Mouse (Mus musculus): ENCODE measurements at regions not wholly inside any gene's neighbourhood (a gene's known extent, or its start where the extent isn't known, plus 50 kb on each side); places are given as distances from the start of the nearest gene placed in this dataset.

DNA sequence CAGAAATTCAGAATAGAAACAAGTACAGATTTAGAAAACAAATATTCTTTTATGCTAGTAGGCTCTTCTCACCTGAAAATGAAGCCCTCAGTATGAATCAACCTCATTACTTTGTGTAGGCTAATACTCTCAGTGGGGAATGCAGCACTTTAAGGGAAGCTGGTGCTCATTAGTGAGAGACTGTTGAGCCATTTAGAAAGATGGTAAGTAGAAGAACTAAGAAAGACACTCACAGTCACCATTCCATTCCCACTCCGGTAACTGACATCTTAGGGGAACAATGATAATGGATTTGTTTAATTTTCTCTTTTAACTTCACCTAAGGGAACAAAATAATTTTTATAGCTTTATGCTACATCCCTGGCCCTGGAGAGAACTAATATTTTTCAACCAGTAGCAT lies 648.0 kb upstream of the Nova1 start:
- TF ChIP-seq POLR2A (IDR thresholded peaks at IDR 0.05; ENCODE audit: extremely low read depth, insufficient read depth, low read length) = no peak
- no peak for TF ChIP-seq CTCF (IDR thresholded peaks at IDR 0.05; ENCODE audit: extremely low read depth, insufficient read depth, low read length)
- Histone ChIP-seq H3K4me1 (ENCODE audit: control insufficient read depth, insufficient read depth, low read length) (no peaks in the 10 kb centered on the region), H3K4me3 (ENCODE audit: insufficient read depth, low read length) (no peak overlapping the region), H3K27ac (ENCODE audit: insufficient read depth, low read length) (no peak overlapping the region)

- Histone ChIP-seq H3K27ac (ENCODE audit: insufficient read depth, low read length) (no peak overlapping the region), H3K4me3 (ENCODE audit: insufficient read depth, low read length) (no peak overlapping the region), H3K4me1 (ENCODE audit: control insufficient read depth, insufficient read depth, low read length) (no peaks in the 10 kb centered on the region)
- TF ChIP-seq POLR2A (IDR thresholded peaks at IDR 0.05; ENCODE audit: extremely low read depth, insufficient read depth, low read length) (no peak), CTCF (IDR thresholded peaks at IDR 0.05; ENCODE audit: extremely low read depth, insufficient read depth, low read length) (no peak)
Observed at GRCm38 (mm10) chr12:47465924-47466323, 647.2 kb upstream of the Nova1 start.

DNA sequence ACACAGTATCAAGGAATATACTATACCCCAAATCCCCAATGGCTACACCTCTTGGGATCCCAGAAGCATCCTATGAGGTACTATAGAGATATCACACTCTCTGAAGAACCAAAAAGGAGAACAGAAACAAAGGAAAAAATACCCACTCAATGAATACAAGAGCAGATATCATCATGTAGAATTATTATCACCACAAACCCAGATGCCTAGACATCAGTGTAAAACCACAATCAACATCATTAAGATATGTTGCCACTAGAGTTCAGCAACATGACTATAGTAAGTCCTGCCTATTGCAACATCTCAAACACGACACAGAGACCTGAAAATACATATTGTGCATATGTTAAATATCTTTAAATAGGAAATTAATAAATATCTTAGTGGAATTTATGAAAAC lies 612.9 kb upstream of the Nova1 start:
- no peak overlapping the region for H3K4me3 ChIP-seq (ENCODE audit: insufficient read depth, low read length)

GRCm38 (mm10) chr12:47412251-47412650 lies 593.5 kb upstream of the Nova1 start:
- TF ChIP-seq CTCF (IDR thresholded peaks at IDR 0.05; ENCODE audit: extremely low read depth, insufficient read depth, low read length) = no peak
- no peak for TF ChIP-seq POLR2A (IDR thresholded peaks at IDR 0.05; ENCODE audit: extremely low read depth, insufficient read depth, low read length)
- H3K27ac ChIP-seq (ENCODE audit: insufficient read depth, low read length) = no peak overlapping the region
- no peak overlapping the region for H3K4me3 ChIP-seq (ENCODE audit: insufficient read depth, low read length)
- H3K4me1 ChIP-seq (ENCODE audit: control insufficient read depth, insufficient read depth, low read length) = no peaks in the 10 kb centered on the region

More for the DNA sequence above, 612.9 kb upstream of the Nova1 start:
- Histone ChIP-seq H3K27ac (ENCODE audit: insufficient read depth, low read length) (no peak overlapping the region), H3K4me1 (ENCODE audit: control insufficient read depth, insufficient read depth, low read length) (no peaks in the 10 kb centered on the region)
- TF ChIP-seq CTCF (IDR thresholded peaks at IDR 0.05; ENCODE audit: extremely low read depth, insufficient read depth, low read length) (no peak), POLR2A (IDR thresholded peaks at IDR 0.05; ENCODE audit: extremely low read depth, insufficient read depth, low read length) (no peak)

DNA sequence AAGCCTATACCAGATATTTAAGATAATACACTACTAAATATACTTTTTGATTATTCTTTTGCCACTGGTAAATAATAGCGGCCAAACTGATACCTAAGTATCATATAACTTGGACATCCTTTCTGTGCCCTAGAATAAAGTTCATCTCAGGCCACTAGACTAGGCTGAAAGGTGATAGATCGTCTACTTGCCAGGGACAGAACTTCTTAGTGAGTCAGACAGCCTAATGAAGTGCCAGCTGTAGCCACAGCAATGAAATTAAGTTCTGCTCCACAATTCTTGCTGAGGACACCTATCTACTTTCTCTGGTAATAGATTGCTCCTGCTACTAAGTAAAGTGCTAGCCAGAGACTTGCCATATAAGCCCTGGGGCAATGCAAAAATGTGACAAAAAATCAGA lies 587.8 kb upstream of the Nova1 start:
- no peaks in the 10 kb centered on the region for H3K4me1 ChIP-seq (ENCODE audit: control insufficient read depth, insufficient read depth, low read length)
- TF ChIP-seq POLR2A (IDR thresholded peaks at IDR 0.05; ENCODE audit: extremely low read depth, insufficient read depth, low read length) = no peak
- TF ChIP-seq CTCF (IDR thresholded peaks at IDR 0.05; ENCODE audit: extremely low read depth, insufficient read depth, low read length) = no peak
- H3K27ac ChIP-seq (ENCODE audit: insufficient read depth, low read length) = no peak overlapping the region
- H3K4me3 ChIP-seq (ENCODE audit: insufficient read depth, low read length) = no peak overlapping the region

DNA sequence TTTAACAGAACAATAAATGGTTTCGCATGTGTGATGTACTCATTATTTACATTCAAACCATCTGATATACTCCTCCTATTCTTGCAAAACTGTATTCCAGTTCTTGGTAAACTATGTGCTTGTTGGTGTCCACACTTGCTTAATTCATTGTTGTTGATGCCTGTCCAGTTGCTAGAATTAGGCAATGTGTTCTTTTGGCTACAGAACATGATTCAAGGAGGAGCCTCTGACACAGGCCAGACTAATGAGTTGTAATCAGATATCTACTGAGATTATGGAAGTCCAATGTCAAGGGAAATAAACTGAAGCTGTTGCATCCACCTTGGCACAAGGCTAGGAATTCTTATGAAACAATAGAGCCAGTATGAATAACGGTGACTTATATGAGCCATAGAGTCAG lies 587.4 kb upstream of the Nova1 start:
- H3K4me3 ChIP-seq (ENCODE audit: insufficient read depth, low read length) = no peak overlapping the region
- H3K4me1 ChIP-seq (ENCODE audit: control insufficient read depth, insufficient read depth, low read length) = no peaks in the 10 kb centered on the region
- H3K27ac ChIP-seq (ENCODE audit: insufficient read depth, low read length) = no peak overlapping the region
- TF ChIP-seq POLR2A (IDR thresholded peaks at IDR 0.05; ENCODE audit: extremely low read depth, insufficient read depth, low read length) (no peak), CTCF (IDR thresholded peaks at IDR 0.05; ENCODE audit: extremely low read depth, insufficient read depth, low read length) (no peak)

- TF ChIP-seq POLR2A (IDR thresholded peaks at IDR 0.05; ENCODE audit: extremely low read depth, insufficient read depth, low read length) (no peak), CTCF (IDR thresholded peaks at IDR 0.05; ENCODE audit: extremely low read depth, insufficient read depth, low read length) (no peak)
- no peaks in the 10 kb centered on the region for H3K4me1 ChIP-seq (ENCODE audit: control insufficient read depth, insufficient read depth, low read length)
- H3K4me3 ChIP-seq (ENCODE audit: insufficient read depth, low read length) = no peak overlapping the region
- no peak overlapping the region for H3K27ac ChIP-seq (ENCODE audit: insufficient read depth, low read length)
Observed at GRCm38 (mm10) chr12:47383225-47383624, 564.5 kb upstream of the Nova1 start.

DNA sequence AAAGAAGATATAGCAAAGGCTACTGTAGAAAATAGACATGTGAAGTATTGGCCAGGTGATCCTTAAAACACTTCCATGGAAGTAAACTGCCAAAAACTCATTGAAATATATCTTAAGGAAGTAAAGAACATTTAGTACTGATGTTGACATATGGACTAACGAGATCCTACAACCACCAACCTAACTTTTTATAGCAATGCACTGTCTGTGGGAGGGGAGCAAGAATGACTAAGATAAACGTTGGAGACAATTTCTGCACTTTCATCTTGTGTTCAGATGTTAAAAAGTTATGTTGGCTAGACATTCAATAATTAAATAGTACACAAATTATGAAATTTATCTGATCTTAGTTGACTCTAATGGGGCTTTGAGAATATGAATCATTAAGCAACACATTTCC lies 534.5 kb upstream of the Nova1 start:
- no peak overlapping the region for H3K4me3 ChIP-seq (ENCODE audit: insufficient read depth, low read length)
- no peaks in the 10 kb centered on the region for H3K4me1 ChIP-seq (ENCODE audit: control insufficient read depth, insufficient read depth, low read length)
- H3K27ac ChIP-seq (ENCODE audit: insufficient read depth, low read length) = no peak overlapping the region
- TF ChIP-seq CTCF (IDR thresholded peaks at IDR 0.05; ENCODE audit: extremely low read depth, insufficient read depth, low read length) (no peak), POLR2A (IDR thresholded peaks at IDR 0.05; ENCODE audit: extremely low read depth, insufficient read depth, low read length) (no peak)

DNA sequence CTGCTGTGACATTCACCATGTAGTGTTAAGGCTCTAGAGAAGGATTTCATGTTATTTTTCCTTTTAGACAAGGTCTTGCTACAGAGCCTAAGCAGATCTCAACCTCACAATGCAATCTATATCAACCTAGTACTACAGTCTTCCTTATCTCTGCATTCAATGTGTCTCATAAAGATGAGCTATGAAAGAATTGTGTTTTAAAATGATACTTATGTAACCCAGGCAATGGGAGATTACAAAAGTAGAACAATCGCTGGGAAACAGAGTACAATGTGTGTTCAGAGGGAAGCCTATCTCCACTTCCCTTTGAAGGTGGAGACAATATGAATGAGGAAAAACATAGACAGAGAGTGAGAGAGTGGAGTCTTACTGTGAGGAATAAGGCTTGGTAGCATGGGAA lies 532.5 kb upstream of the Nova1 start:
- TF ChIP-seq POLR2A (IDR thresholded peaks at IDR 0.05; ENCODE audit: extremely low read depth, insufficient read depth, low read length) = no peak
- no peak for TF ChIP-seq CTCF (IDR thresholded peaks at IDR 0.05; ENCODE audit: extremely low read depth, insufficient read depth, low read length)
- no peak overlapping the region for H3K4me3 ChIP-seq (ENCODE audit: insufficient read depth, low read length)
- H3K4me1 ChIP-seq (ENCODE audit: control insufficient read depth, insufficient read depth, low read length) = no peaks in the 10 kb centered on the region
- H3K27ac ChIP-seq (ENCODE audit: insufficient read depth, low read length) = no peak overlapping the region

GRCm38 (mm10) chr12:47313413-47313812 lies 494.7 kb upstream of the Nova1 start:
- Histone ChIP-seq H3K4me1 (ENCODE audit: control insufficient read depth, insufficient read depth, low read length) (no peaks in the 10 kb centered on the region), H3K4me3 (ENCODE audit: insufficient read depth, low read length) (no peak overlapping the region), H3K27ac (ENCODE audit: insufficient read depth, low read length) (no peak overlapping the region)
- TF ChIP-seq CTCF (IDR thresholded peaks at IDR 0.05; ENCODE audit: extremely low read depth, insufficient read depth, low read length) = peak; percentile 46
- TF ChIP-seq POLR2A (IDR thresholded peaks at IDR 0.05; ENCODE audit: extremely low read depth, insufficient read depth, low read length) = no peak

DNA sequence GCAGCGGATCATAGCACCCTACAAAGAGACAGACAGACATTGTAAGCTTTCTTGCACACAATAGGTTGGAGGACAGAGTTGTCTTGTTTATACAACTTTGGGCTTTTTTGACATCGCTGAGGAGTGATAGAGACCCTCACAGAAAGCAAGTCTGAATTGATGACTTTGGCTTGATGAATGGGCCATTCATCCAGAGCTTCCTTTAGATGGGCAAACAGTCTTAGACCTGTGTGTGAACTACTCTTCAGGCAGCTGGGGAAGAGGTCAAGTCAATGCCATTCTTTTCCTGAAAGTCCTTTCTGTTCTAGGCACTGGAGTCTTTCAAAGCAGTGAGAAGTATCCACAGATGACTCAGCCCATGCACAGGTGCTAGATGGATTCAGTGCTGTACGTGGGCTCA lies 457.2 kb upstream of the Nova1 start:
- Histone ChIP-seq H3K27ac (ENCODE audit: insufficient read depth, low read length) (no peak overlapping the region), H3K4me1 (ENCODE audit: control insufficient read depth, insufficient read depth, low read length) (no peaks in the 10 kb centered on the region), H3K4me3 (ENCODE audit: insufficient read depth, low read length) (no peak overlapping the region)
- TF ChIP-seq CTCF (IDR thresholded peaks at IDR 0.05; ENCODE audit: extremely low read depth, insufficient read depth, low read length) (no peak), POLR2A (IDR thresholded peaks at IDR 0.05; ENCODE audit: extremely low read depth, insufficient read depth, low read length) (no peak)
